8 mouse cellular contexts compared by ENCODE assay signal in the genomic region with DNA sequence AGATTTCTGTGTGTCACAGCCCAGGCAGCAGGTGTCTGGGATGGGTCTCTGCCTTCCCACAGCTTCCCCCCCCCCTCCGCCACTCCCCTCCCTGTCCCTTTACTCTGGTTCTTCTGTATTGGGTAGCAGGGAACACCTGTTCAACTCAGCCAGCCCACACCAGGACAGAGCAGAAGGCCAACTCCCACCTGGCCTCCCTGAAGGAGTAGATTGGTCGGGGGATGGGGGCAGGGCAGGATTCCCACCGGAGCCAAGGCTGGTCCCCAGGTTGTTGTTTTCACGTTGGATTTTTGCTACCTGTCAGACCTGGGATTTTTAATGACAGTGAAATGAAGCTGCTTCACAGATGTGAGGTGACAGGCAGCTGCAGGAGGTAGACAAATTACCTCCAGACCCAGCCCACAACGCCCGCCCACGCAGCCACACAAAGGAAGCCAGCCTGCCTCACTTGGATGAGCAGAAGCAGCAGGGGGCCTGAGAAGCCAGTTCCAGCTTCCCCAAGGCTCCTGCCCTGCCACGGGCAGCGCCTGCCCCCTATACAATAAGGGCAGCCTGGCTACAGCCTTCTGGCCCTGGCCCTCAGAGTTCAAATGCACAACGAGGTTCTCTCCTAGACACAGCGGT. TPM values are rescaled to one million over a fixed set of nuclear protein-coding genes. Genes with fewer than 3 reads are reported as not detected.
DNase-seq lines count a peak whose midpoint lies in the region; ATAC-seq lines count a peak whose summit lies in the region.

No protein-coding gene starts in this region.

- H3K4me2 ChIP-seq in forebrain, embryonic 13.5 days: no peak overlapping the region
- H3K4me2 ChIP-seq in midbrain, embryonic 14.5 days (ENCODE audit: low read length): no peak overlapping the region

- H3K9me3 ChIP-seq in forebrain, embryonic 13.5 days (replicated peaks): no peaks in the 10 kb centered on the region
- no peaks in the 10 kb centered on the region for H3K9me3 ChIP-seq in midbrain, embryonic 14.5 days (ENCODE audit: control insufficient read depth, low read length)

- WGBS in forebrain, embryonic 13.5 days: 24% methylated on average over 11 of the region's 11 CpGs
- 14% methylated on average over 11 of the region's 11 CpGs for WGBS in midbrain, embryonic 14.5 days

- H3K4me1 ChIP-seq in forebrain, embryonic 13.5 days: peaks cover 99% of the 10 kb centered on the region
- H3K4me1 ChIP-seq in midbrain, embryonic 14.5 days (ENCODE audit: control insufficient read depth, insufficient read depth, low read length): peaks cover 70% of the 10 kb centered on the region

- no peak for ATAC-seq in forebrain, embryonic 13.5 days
- no peak for ATAC-seq in midbrain, embryonic 14.5 days (ENCODE audit: low FRiP score, low TSS enrichment)
- no peak for ATAC-seq in erythroblast, adult 5-6 weeks (replicated peaks; ENCODE audit: low FRiP score, poor library complexity, severe bottlenecking)

- H3K4me3 ChIP-seq in forebrain, embryonic 13.5 days: no peak overlapping the region
- H3K4me3 ChIP-seq in midbrain, embryonic 14.5 days (replicated peaks; ENCODE audit: low read depth, low read length): no peak overlapping the region

- peaks cover 11% of the 10 kb centered on the region; the same call in 1 of the 2 replicates for H3K27me3 ChIP-seq in forebrain, embryonic 13.5 days
- no peaks in the 10 kb centered on the region for H3K27me3 ChIP-seq in midbrain, embryonic 14.5 days (ENCODE audit: control insufficient read depth, insufficient read depth, low read length)

- H3K9ac ChIP-seq in forebrain, embryonic 13.5 days: peak overlapping the region; percentile 17; the same call in 1 of the 2 replicates
- H3K9ac ChIP-seq in midbrain, embryonic 14.5 days (replicated peaks; ENCODE audit: low read length): peak overlapping the region; percentile 10; the same call in 1 of the 2 replicates

- DNase-seq in CD8-positive naive resting alpha-beta T cell, adult 2 months (ENCODE audit: low read depth in 2 of 2, low spot score in 2 of 2): peak; percentile 40 to 63
- DNase-seq in T-cell, adult 2 months (ENCODE audit: low spot score): peak; percentile 72
- DNase-seq in midbrain, embryonic 14.5 days: peak; percentile 70
- DNase-seq in thymus, postnatal 10 days (ENCODE audit: low spot score in 2 of 2): peak; percentile 82 to 84
- DNase-seq in gastrocnemius, adult 8-10 months (ENCODE audit: low spot score in 2 of 2): no peak
- no peak for DNase-seq in urinary bladder, postnatal 10 days (ENCODE audit: low spot score)

- H3K36me3 ChIP-seq in forebrain, embryonic 13.5 days (ENCODE audit: poor library complexity, severe bottlenecking): no peaks in the 10 kb centered on the region
- H3K36me3 ChIP-seq in midbrain, embryonic 14.5 days (ENCODE audit: control insufficient read depth, insufficient read depth, low read length): no peaks in the 10 kb centered on the region

- peak overlapping the region; percentile 85 for H3K27ac ChIP-seq in forebrain, embryonic 13.5 days
- H3K27ac ChIP-seq in midbrain, embryonic 14.5 days (replicated peaks; ENCODE audit: low read depth, low read length): peak overlapping the region; percentile 75

RNA-seq across cellular contexts. Expression of a gene that starts 36.1 kb away (rescaled TPM):
- 15.4 and 17.4 TPM in 2 replicates for polyA plus RNA-seq in forebrain, embryonic 13.5 days (2015; fragmentation: Nextera tagmentation; extraction: Ambion mirVana)
- polyA plus RNA-seq in midbrain, embryonic 14.5 days (2014; fragmentation: Nextera tagmentation; extraction: Ambion mirVana): 16.3 and 16.8 TPM in 2 replicates
- 10 to 100 TPM; 10.5 to 13.1 (median 11.5) TPM for total RNA-seq in gastrocnemius, adult 8-10 months (2022)
- 3.3 TPM in 1 of 2 replicates, not detected in the other for total RNA-seq in erythroblast, adult 5-6 weeks (2015; ENCODE audit: low replicate concordance)
- total RNA-seq in erythroblast, adult 5-6 weeks (2017; ENCODE audit: low replicate concordance): 1.7 and 5.2 TPM in 2 replicates

RNA-seq across cellular contexts. Expression of a gene that starts 40.3 kb away (rescaled TPM):
- 12.4 and 13.9 TPM in 2 replicates for polyA plus RNA-seq in forebrain, embryonic 13.5 days (2015; fragmentation: Nextera tagmentation; extraction: Ambion mirVana)
- 25.2 and 28.7 TPM in 2 replicates for polyA plus RNA-seq in midbrain, embryonic 14.5 days (2014; fragmentation: Nextera tagmentation; extraction: Ambion mirVana)
- total RNA-seq in gastrocnemius, adult 8-10 months (2022): 10 to 100 TPM; 12.3 to 22.0 (median 17.2) TPM
- total RNA-seq in erythroblast, adult 5-6 weeks (2015; ENCODE audit: low replicate concordance): 10.9 and 13.1 TPM in 2 replicates
- total RNA-seq in erythroblast, adult 5-6 weeks (2017; ENCODE audit: low replicate concordance): 10.9 and 13.8 TPM in 2 replicates

Comparison
In these comparisons a context has a peak if more than half of its experiments do, and no peak if none do; other contexts are left out.
1. DNase-seq: peak in CD8-positive naive resting alpha-beta T cell, adult 2 months (2 of 2), T-cell, adult 2 months (single experiment), midbrain, embryonic 14.5 days (single experiment) and thymus, postnatal 10 days (2 of 2); none in gastrocnemius, adult 8-10 months (0 of 2) and urinary bladder, postnatal 10 days (single experiment).